Mouse (Mus musculus): ENCODE results near the gene Vmn1r189.
"Not testable (repeated sequence)": the region's sequence is repeated elsewhere in the genome, so short reads cannot be mapped to it uniquely, and the experiment has no call there.

The Vmn1r189 gene

GRCm38 (mm10) chr13:22105724-22106123, at the start of gene Vmn1r189:
Gene Vmn1r189, minus strand, starts transcription at chr13:22105824.
- not testable (repeated sequence) for DNase-seq (ENCODE audit: extremely low read depth, low read depth, low spot score)

DNA sequence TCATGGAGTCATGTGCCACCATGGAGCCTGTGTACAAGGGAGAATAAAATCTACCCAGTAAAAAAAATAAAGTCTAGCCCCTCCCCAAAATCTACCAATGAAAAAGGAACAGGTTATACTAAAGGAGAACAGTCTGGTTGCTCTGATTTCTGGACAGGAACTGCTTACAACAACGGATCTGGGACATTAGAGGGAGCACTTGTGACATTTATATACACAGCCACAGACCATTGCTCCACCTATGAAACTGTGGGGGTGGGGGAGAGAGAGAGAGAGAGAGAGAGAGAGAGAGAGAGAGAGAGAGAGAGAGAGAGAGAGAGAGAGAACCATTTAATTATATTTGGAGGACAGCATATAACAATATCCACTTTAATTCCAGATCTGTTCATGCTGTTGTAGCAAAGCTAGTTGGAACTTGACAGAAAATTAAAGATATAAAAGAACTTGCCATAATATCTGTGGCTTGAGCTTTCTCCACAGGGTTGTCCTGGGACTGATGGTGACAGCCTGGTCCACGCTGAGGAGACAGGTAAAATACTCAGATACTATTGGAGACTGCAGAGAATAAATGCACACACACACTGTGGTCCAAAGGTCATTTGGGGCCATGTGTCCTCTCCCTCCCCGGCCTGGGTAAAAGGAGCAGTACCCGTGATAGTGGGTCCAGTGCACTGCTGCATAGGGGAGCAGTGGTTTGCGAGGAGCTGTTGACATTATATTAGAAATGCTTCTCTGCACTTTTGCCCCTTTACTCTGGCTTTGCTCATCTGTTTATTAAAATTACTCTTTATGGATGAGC, 31.1 kb upstream of the Vmn1r189 start:
- DNase-seq (ENCODE audit: extremely low read depth, low read depth, low spot score), result not testable (repeated sequence)

DNA sequence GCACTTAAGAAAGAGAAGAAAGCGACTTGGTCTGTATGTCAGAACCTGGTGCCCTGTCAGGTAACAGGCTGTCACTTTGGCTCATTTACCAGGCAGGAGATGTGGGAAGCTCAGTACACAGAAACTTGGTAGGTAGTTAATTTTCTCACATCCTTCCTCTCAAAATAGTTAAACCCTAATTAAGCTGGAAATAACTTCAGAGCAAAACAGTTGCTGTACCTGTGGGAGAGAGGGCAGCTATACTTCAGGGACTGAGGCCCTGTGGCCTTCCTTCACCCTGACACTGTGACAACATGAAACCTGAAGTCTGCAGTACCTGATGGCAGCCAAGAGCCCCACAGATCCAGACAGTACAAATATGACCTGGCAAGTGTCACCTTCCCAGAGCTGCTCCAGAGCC, 21.5 kb downstream of the Vmn1r189 start, which contains the start of gene Vmn1r188:
Vmn1r188 (plus strand) TSS at position 301 of the 400 bp plus-strand sequence.
- not testable (repeated sequence) for DNase-seq (ENCODE audit: extremely low read depth, low read depth, low spot score)

- no peak for DNase-seq (ENCODE audit: extremely low read depth, low read depth, low spot score)
Observed at GRCm38 (mm10) chr13:22063468-22063867, 42.2 kb downstream of the Vmn1r189 start.

DNA sequence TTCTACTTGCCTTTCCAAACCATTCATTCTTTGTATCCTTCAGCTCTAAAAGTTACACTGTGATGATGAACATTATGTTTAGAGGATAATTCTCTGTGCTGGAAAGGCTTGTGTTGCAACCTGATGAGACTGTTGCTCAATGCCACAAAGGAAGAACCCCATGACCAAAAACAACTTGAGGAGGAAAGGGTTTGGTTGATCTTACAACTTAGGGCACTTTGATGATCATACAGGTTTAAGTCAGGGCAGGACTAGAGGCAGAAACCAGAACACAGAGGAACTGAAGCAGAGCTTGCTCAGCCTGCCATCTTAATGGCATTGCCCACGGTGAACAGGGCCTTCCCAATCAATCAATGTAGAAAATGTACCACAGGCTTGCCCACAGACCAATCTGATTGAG, 44.2 kb downstream of the Vmn1r189 start:
- no peak for DNase-seq (ENCODE audit: extremely low read depth, low read depth, low spot score)

DNA sequence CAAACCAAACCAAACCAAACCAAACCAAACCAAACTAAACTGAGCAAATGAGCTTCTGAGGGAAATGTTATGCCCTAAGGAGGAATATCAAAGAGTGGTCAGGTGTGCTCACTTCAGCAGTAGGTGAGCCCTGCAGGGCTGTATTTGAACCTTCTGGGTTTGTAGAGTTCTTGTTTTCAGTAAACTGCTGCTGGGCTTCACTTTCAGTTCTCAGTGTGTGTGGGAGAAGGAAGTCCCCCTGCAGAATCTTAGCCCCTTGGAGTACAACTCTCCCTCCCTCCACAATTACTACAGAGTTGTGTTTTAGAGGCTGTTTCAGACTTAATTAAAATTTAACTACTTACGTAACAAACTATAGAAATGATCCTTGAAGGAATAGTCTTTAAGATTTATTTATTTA, 51.9 kb downstream of the Vmn1r189 start:
- DNase-seq (ENCODE audit: extremely low read depth, low read depth, low spot score), result no peak

GRCm38 (mm10) chr13:22051523-22051859, 54.1 kb downstream of the Vmn1r189 start:
- DNase-seq (ENCODE audit: extremely low read depth, low read depth, low spot score), result no peak

GRCm38 (mm10) chr13:22050591-22051522, 54.8 kb downstream of the Vmn1r189 start:
- DNase-seq (ENCODE audit: extremely low read depth, low read depth, low spot score), result no peak

Measured in fat pad, adult 2 months (tissue).